Mouse (Mus musculus): Measurements from ENCODE around the gene Ccdc33. TPM values are rescaled to one million over a fixed set of nuclear protein-coding genes. Genes with fewer than 3 reads are reported as not detected.

Ccdc33 gene
- total RNA-seq, 1 experiment: 0.13 TPM

GRCm38 (mm10) chr9:57989309-57989708 is 129.3 kb downstream of the Ccdc33 start:
- in situ Hi-C loops (cut with MboI; ENCODE audit: low sequenced_read_pairs in 2 of 2, unreplicated experiment in 2 of 2): no loop called here
- Histone ChIP-seq H3K9ac (ENCODE audit: insufficient read depth, low read depth, low read length, poor library complexity, severe bottlenecking) (no peak overlapping the region), H3K4me3 (ENCODE audit: insufficient read depth in 1 of 2, low read depth in 1 of 2, low read length in 2 of 2, poor library complexity in 1 of 2, severe bottlenecking in 1 of 2) (no peak overlapping the region), H3K36me3 (ENCODE audit: control insufficient read depth, insufficient read depth, low read length, poor library complexity, severe bottlenecking) (no peaks in the 10 kb centered on the region), H3K9me3 (ENCODE audit: control insufficient read depth, insufficient read depth, low read depth, low read length) (no peaks in the 10 kb centered on the region), H3K27ac (ENCODE audit: insufficient read depth, low read depth, low read length, poor library complexity, severe bottlenecking) (no peak overlapping the region), H3K4me1 (ENCODE audit: control insufficient read depth in 2 of 2, insufficient read depth in 2 of 2, low read length in 2 of 2, poor library complexity in 1 of 2) (no peaks in the 10 kb centered on the region)
- TF ChIP-seq HCFC1 (IDR thresholded peaks at IDR 0.05; ENCODE audit: borderline replicate concordance, insufficient read depth, low read length): no peak
- no peak for DNase-seq (ENCODE audit: low read depth, low spot score)

GRCm38 (mm10) chr9:57988098-57988497 is 130.5 kb downstream of the Ccdc33 start:
- no peak overlapping the region for H3K9ac ChIP-seq (ENCODE audit: insufficient read depth, low read depth, low read length, poor library complexity, severe bottlenecking)
- DNase-seq (ENCODE audit: low read depth, low spot score): no peak
- H3K4me1 ChIP-seq (ENCODE audit: control insufficient read depth in 2 of 2, insufficient read depth in 2 of 2, low read length in 2 of 2, poor library complexity in 1 of 2): no peaks in the 10 kb centered on the region
- no peaks in the 10 kb centered on the region for H3K9me3 ChIP-seq (ENCODE audit: control insufficient read depth, insufficient read depth, low read depth, low read length)
- H3K27ac ChIP-seq (ENCODE audit: insufficient read depth, low read depth, low read length, poor library complexity, severe bottlenecking): no peak overlapping the region
- H3K36me3 ChIP-seq (ENCODE audit: control insufficient read depth, insufficient read depth, low read length, poor library complexity, severe bottlenecking): no peaks in the 10 kb centered on the region
- no peak overlapping the region for H3K4me3 ChIP-seq (ENCODE audit: insufficient read depth in 1 of 2, low read depth in 1 of 2, low read length in 2 of 2, poor library complexity in 1 of 2, severe bottlenecking in 1 of 2)
- TF ChIP-seq MAFK (IDR thresholded peaks at IDR 0.05; ENCODE audit: insufficient read depth, low read depth, low read length) (no peak), ZNF384 (IDR thresholded peaks at IDR 0.05; ENCODE audit: low read depth, low read length) (no peak), CHD2 (IDR thresholded peaks at IDR 0.05; ENCODE audit: low read depth, low read length) (no peak), HCFC1 (IDR thresholded peaks at IDR 0.05; ENCODE audit: borderline replicate concordance, insufficient read depth, low read length) (no peak), ZC3H11A (IDR thresholded peaks at IDR 0.05; ENCODE audit: borderline replicate concordance, low read depth, low read length) (no peak)
- in situ Hi-C loops (cut with MboI; ENCODE audit: low sequenced_read_pairs in 2 of 2, unreplicated experiment in 2 of 2): no loop called here

GRCm38 (mm10) chr9:57986293-57986692 is 132.3 kb downstream of the Ccdc33 start:
- no peak for TF ChIP-seq ZC3H11A (IDR thresholded peaks at IDR 0.05; ENCODE audit: borderline replicate concordance, low read depth, low read length)
- TF ChIP-seq MAFK (IDR thresholded peaks at IDR 0.05; ENCODE audit: insufficient read depth, low read depth, low read length): no peak
- TF ChIP-seq CHD2 (IDR thresholded peaks at IDR 0.05; ENCODE audit: low read depth, low read length): no peak
- TF ChIP-seq HCFC1 (IDR thresholded peaks at IDR 0.05; ENCODE audit: borderline replicate concordance, insufficient read depth, low read length): no peak
- no peak for TF ChIP-seq ZNF384 (IDR thresholded peaks at IDR 0.05; ENCODE audit: low read depth, low read length)
- in situ Hi-C loops (cut with MboI; ENCODE audit: low sequenced_read_pairs in 2 of 2, unreplicated experiment in 2 of 2): no loop called here
- DNase-seq (ENCODE audit: low read depth, low spot score): no peak
- Histone ChIP-seq H3K4me1 (ENCODE audit: control insufficient read depth in 2 of 2, insufficient read depth in 2 of 2, low read length in 2 of 2, poor library complexity in 1 of 2) (no peaks in the 10 kb centered on the region), H3K36me3 (ENCODE audit: control insufficient read depth, insufficient read depth, low read length, poor library complexity, severe bottlenecking) (no peaks in the 10 kb centered on the region), H3K9ac (ENCODE audit: insufficient read depth, low read depth, low read length, poor library complexity, severe bottlenecking) (no peak overlapping the region), H3K9me3 (ENCODE audit: control insufficient read depth, insufficient read depth, low read depth, low read length) (no peaks in the 10 kb centered on the region), H3K4me3 (ENCODE audit: insufficient read depth in 1 of 2, low read depth in 1 of 2, low read length in 2 of 2, poor library complexity in 1 of 2, severe bottlenecking in 1 of 2) (no peak overlapping the region), H3K27ac (ENCODE audit: insufficient read depth, low read depth, low read length, poor library complexity, severe bottlenecking) (no peak overlapping the region)

DNA sequence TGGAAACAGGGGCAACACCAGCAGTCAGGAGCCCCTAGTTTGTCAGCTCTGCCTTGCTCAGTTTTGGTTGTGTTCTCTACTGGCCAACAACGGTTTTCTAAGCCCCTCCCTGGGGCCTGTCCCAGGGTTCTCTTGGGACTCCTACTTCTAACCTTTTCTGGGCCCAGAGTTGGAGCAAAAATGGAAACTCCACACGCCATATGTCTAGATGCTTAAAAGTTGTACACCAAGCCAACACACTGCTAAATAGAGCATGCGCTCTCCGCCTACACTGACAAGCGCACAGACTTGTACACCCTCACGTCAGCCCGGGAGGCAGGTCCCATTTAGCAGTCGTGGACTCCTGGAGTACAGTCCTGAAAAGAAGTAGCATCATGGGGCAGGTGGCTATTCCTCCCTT is 133.3 kb downstream of the Ccdc33 start:
- Histone ChIP-seq H3K9ac (ENCODE audit: insufficient read depth, low read depth, low read length, poor library complexity, severe bottlenecking) (no peak overlapping the region), H3K36me3 (ENCODE audit: control insufficient read depth, insufficient read depth, low read length, poor library complexity, severe bottlenecking) (no peaks in the 10 kb centered on the region), H3K4me1 (ENCODE audit: control insufficient read depth in 2 of 2, insufficient read depth in 2 of 2, low read length in 2 of 2, poor library complexity in 1 of 2) (no peaks in the 10 kb centered on the region), H3K4me3 (ENCODE audit: insufficient read depth in 1 of 2, low read depth in 1 of 2, low read length in 2 of 2, poor library complexity in 1 of 2, severe bottlenecking in 1 of 2) (no peak overlapping the region), H3K27ac (ENCODE audit: insufficient read depth, low read depth, low read length, poor library complexity, severe bottlenecking) (no peak overlapping the region), H3K9me3 (ENCODE audit: control insufficient read depth, insufficient read depth, low read depth, low read length) (no peaks in the 10 kb centered on the region)
- TF ChIP-seq ZC3H11A (IDR thresholded peaks at IDR 0.05; ENCODE audit: borderline replicate concordance, low read depth, low read length) (no peak), ZNF384 (IDR thresholded peaks at IDR 0.05; ENCODE audit: low read depth, low read length) (no peak), MAFK (IDR thresholded peaks at IDR 0.05; ENCODE audit: insufficient read depth, low read depth, low read length) (no peak), CHD2 (IDR thresholded peaks at IDR 0.05; ENCODE audit: low read depth, low read length) (no peak), HCFC1 (IDR thresholded peaks at IDR 0.05; ENCODE audit: borderline replicate concordance, insufficient read depth, low read length) (no peak)
- DNase-seq (ENCODE audit: low read depth, low spot score): no peak
- in situ Hi-C loops (cut with MboI; ENCODE audit: low sequenced_read_pairs in 2 of 2, unreplicated experiment in 2 of 2): no loop called here

DNA sequence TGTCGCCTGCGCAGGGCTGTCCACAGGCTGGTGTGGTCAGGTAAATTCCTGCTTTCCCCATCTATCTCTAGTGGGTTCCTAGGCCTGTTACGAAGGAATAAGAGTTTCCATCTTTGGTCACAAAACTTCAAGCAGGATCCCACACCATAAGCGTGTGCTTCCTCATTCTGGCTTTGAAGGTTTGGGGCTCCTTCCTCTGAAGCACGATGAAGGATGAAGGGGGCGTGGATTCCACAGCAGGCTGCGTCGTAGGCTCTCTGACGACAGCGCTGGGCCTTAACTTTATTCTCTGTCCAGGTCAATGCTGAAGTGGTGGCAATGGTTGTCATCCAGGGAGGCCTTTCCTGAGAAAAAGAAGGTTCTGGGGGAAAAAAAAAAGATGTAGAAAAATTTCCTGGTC is 138.1 kb downstream of the Ccdc33 start:
- DNase-seq (ENCODE audit: low read depth, low spot score): no peak
- in situ Hi-C loops (cut with MboI; ENCODE audit: low sequenced_read_pairs in 2 of 2, unreplicated experiment in 2 of 2): no loop called here
- no peaks in the 10 kb centered on the region for H3K4me1 ChIP-seq (ENCODE audit: control insufficient read depth in 2 of 2, insufficient read depth in 2 of 2, low read length in 2 of 2, poor library complexity in 1 of 2)
- no peaks in the 10 kb centered on the region for H3K9me3 ChIP-seq (ENCODE audit: control insufficient read depth, insufficient read depth, low read depth, low read length)
- no peak overlapping the region for H3K9ac ChIP-seq (ENCODE audit: insufficient read depth, low read depth, low read length, poor library complexity, severe bottlenecking)
- no peak overlapping the region for H3K4me3 ChIP-seq (ENCODE audit: insufficient read depth in 1 of 2, low read depth in 1 of 2, low read length in 2 of 2, poor library complexity in 1 of 2, severe bottlenecking in 1 of 2)
- no peaks in the 10 kb centered on the region for H3K36me3 ChIP-seq (ENCODE audit: control insufficient read depth, insufficient read depth, low read length, poor library complexity, severe bottlenecking)
- TF ChIP-seq MAFK (IDR thresholded peaks at IDR 0.05; ENCODE audit: insufficient read depth, low read depth, low read length) (no peak), HCFC1 (IDR thresholded peaks at IDR 0.05; ENCODE audit: borderline replicate concordance, insufficient read depth, low read length) (no peak), ZNF384 (IDR thresholded peaks at IDR 0.05; ENCODE audit: low read depth, low read length) (no peak), ZC3H11A (IDR thresholded peaks at IDR 0.05; ENCODE audit: borderline replicate concordance, low read depth, low read length) (no peak), CHD2 (IDR thresholded peaks at IDR 0.05; ENCODE audit: low read depth, low read length) (no peak)
- no peak overlapping the region for H3K27ac ChIP-seq (ENCODE audit: insufficient read depth, low read depth, low read length, poor library complexity, severe bottlenecking)
